Mouse (Mus musculus) lung, embryonic 14.5 days (tissue): ENCODE measurements around the gene Mark1. TPM values are rescaled to one million over a fixed set of nuclear protein-coding genes. Genes with fewer than 3 reads are reported as not detected.

ENCODE experiments used
- ATAC-seq: fragments of 200-750 bp; cut with Nextera tagmentation; 2 replicates; pipeline ENCODE4 v1.8.0; 2017; ENCODE audit warnings: mild to moderate bottlenecking, moderate TSS enrichment, moderate library complexity; ENCODE audit not compliant: insufficient read depth
- DNase-seq: peaks from one replicate; pipeline ENCODE4 v3.0.0-alpha.2; 2015
- H3K27ac ChIP-seq: fragments of 300-500 bp; sonication (generic); 2 replicates; pipeline ENCODE4 v1.5.1; 2014; ENCODE audit warnings: low read depth, mild to moderate bottlenecking, moderate library complexity
- H3K27me3 ChIP-seq: fragments of 300-500 bp; sonication (generic); 2 replicates; pipeline ENCODE4 v1.6.1; 2014; ENCODE audit warnings: low read length, control low read depth; ENCODE audit not compliant: insufficient read depth
- H3K36me3 ChIP-seq: fragments of 300-500 bp; sonication (generic); 2 replicates; pipeline ENCODE4 v1.6.1; 2014; ENCODE audit warnings: control low read depth; ENCODE audit not compliant: insufficient read depth
- H3K4me1 ChIP-seq: fragments of 300-500 bp; sonication (generic); 2 replicates; pipeline ENCODE4 v1.6.1; 2014; ENCODE audit warnings: antibody characterized with exemption, control low read depth; ENCODE audit not compliant: insufficient read depth
- H3K4me2 ChIP-seq: fragments of 300-500 bp; sonication (generic); 2 replicates; pipeline ENCODE4 v1.6.1; 2014; ENCODE audit warnings: mild to moderate bottlenecking
- H3K4me3 ChIP-seq: fragments of 300-500 bp; sonication (generic); 2 replicates; pipeline ENCODE4 v1.5.1; 2014; ENCODE audit warnings: low read depth, low read length
- H3K9ac ChIP-seq: fragments of 300-500 bp; sonication (generic); 2 replicates; pipeline ENCODE4 v1.6.1; 2014
- H3K9me3 ChIP-seq: fragments of 300-500 bp; sonication (generic); 2 replicates; pipeline ENCODE4 v1.6.1; 2016; ENCODE audit warnings: low read depth, low read length, control low read depth
- CTCF ChIP-seq: IDR thresholded peaks from 2 replicates; pipeline ENCODE4 v1.5.1; 2016; ENCODE audit warnings: antibody characterized with exemption, low read depth
- WGBS: fragments of 180-500 bp; shearing (Covaris S2); extraction: QIAGEN DNeasy Blood & Tissue Kit; methylation state at CpG from one replicate; pipeline ENCODE4 v1.1.7; 2014; 5-methylcytosine and 5-hydroxymethylcytosine counted together
- polyA plus RNA-seq: library from polyadenylated mRNA; unstranded; fragments of >200 nt; fragmentation: Nextera tagmentation; extraction: Ambion mirVana; gene quantifications from 2 replicates; pipeline ENCODE4 v1.2.1, GENCODE M21; 2014

The Mark1 gene
- polyA plus RNA-seq, 1 experiment from 2014 or later, result 3.0 TPM

- H3K9ac ChIP-seq, result no peak overlapping the region
- H3K27me3 ChIP-seq, result no peaks in the 10 kb centered on the region
- DNase-seq, result no peak
- no peaks in the 10 kb centered on the region for H3K36me3 ChIP-seq
- ATAC-seq, result no peak
- no peak for TF ChIP-seq CTCF
- no peaks in the 10 kb centered on the region for H3K9me3 ChIP-seq
- no peak overlapping the region for H3K4me3 ChIP-seq
- H3K4me2 ChIP-seq, result no peak overlapping the region
- 92% methylated on average over 10 of the region's 10 CpGs for WGBS
- H3K4me1 ChIP-seq, result peaks cover 3% of the 10 kb centered on the region; the same call in 1 of the 2 replicates
- no peak overlapping the region for H3K27ac ChIP-seq
Measured at GRCm38 (mm10) chr1:184991191-184991590, 8.2 kb downstream of the Mark1 start.

DNA sequence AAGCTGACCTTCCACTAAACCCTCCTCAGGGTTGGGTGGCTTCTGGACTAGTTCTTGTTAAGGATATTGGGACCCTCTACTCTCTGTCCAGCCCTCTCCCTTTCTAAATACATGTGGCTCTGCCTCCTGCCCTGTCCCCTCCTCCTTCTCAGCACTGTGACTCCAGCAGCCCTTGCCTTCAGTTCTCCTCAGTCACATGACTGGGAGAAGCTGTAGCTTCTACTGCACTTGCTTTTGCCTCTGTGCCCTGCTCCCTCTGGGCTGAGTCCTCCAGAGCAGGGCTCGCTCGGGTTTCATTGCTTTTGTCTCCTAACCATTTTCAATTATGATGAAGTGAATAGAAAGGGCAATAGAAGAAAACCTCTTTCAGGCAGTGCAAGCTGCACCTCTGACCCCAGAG is 12.6 kb downstream of the Mark1 start:
- Histone ChIP-seq H3K36me3 (no peaks in the 10 kb centered on the region), H3K9me3 (no peaks in the 10 kb centered on the region), H3K9ac (no peak overlapping the region), H3K27me3 (no peaks in the 10 kb centered on the region), H3K27ac (no peak overlapping the region), H3K4me2 (no peak overlapping the region), H3K4me3 (no peak overlapping the region), H3K4me1 (peaks cover 3% of the 10 kb centered on the region)
- TF ChIP-seq CTCF, result no peak
- WGBS, result 28% methylated on average over 2 of the region's 2 CpGs
- ATAC-seq (peak; percentile 11; the same call in 1 of the 2 replicates), DNase-seq (no peak)

DNA sequence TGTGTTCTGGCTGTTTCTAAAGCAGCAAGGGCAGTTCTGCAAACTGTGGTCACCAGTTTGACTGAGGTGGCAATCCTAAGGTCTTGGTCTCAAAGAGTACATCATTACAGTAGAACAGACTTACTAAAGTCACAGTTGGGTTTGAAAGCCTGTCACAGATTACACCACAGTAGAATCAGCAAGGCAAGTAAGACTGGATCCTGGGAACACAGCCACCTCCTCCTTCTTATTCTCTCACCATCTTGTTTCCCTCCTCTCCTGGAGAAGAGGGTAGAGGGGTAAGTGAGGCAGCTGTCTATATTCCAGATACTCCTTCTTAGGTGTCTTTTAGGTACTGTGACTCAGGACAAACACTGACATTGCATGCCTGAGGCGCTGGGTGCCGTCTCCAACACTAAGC is 14.6 kb downstream of the Mark1 start:
- Histone ChIP-seq H3K27me3 (no peaks in the 10 kb centered on the region), H3K4me3 (no peak overlapping the region), H3K27ac (no peak overlapping the region), H3K36me3 (no peaks in the 10 kb centered on the region), H3K4me1 (peaks cover 3% of the 10 kb centered on the region), H3K9me3 (no peaks in the 10 kb centered on the region), H3K9ac (no peak overlapping the region), H3K4me2 (no peak overlapping the region)
- WGBS, result 70% methylated on average over 2 of the region's 2 CpGs
- no peak for TF ChIP-seq CTCF
- no peak for DNase-seq
- ATAC-seq, result no peak

- H3K27ac ChIP-seq, result peak overlapping the region; percentile 12; the same call in 1 of the 2 replicates
- no peaks in the 10 kb centered on the region for H3K9me3 ChIP-seq
- no peak overlapping the region for H3K9ac ChIP-seq
- peak; percentile 49 for DNase-seq
- no peak for TF ChIP-seq CTCF
- no peak overlapping the region for H3K4me2 ChIP-seq
- no peaks in the 10 kb centered on the region for H3K27me3 ChIP-seq
- no peak for ATAC-seq
- no peaks in the 10 kb centered on the region for H3K36me3 ChIP-seq
- WGBS, result 17% methylated on average over 3 of the region's 3 CpGs
- peaks cover 3% of the 10 kb centered on the region for H3K4me1 ChIP-seq
- no peak overlapping the region for H3K4me3 ChIP-seq
Measured at GRCm38 (mm10) chr1:184983751-184984150, 15.6 kb downstream of the Mark1 start.

- H3K4me2 ChIP-seq, result no peak overlapping the region
- no peaks in the 10 kb centered on the region; the same call in 1 of the 2 replicates for H3K4me1 ChIP-seq
- no peak for TF ChIP-seq CTCF
- H3K27me3 ChIP-seq, result no peaks in the 10 kb centered on the region
- ATAC-seq (no peak), DNase-seq (no peak)
- no peak overlapping the region for H3K9ac ChIP-seq
- no peaks in the 10 kb centered on the region for H3K36me3 ChIP-seq
- no peak overlapping the region for H3K27ac ChIP-seq
- H3K4me3 ChIP-seq, result no peak overlapping the region
- no peaks in the 10 kb centered on the region for H3K9me3 ChIP-seq
- WGBS, result 65% methylated on average over 8 of the region's 8 CpGs
Measured at GRCm38 (mm10) chr1:184972214-184972776, 27.1 kb downstream of the Mark1 start.

GRCm38 (mm10) chr1:184969374-184969773 is 30.0 kb downstream of the Mark1 start:
- no peak for TF ChIP-seq CTCF
- Histone ChIP-seq H3K9ac (no peak overlapping the region), H3K27me3 (no peaks in the 10 kb centered on the region), H3K4me2 (no peak overlapping the region), H3K36me3 (no peaks in the 10 kb centered on the region), H3K4me3 (no peak overlapping the region), H3K27ac (no peak overlapping the region), H3K9me3 (no peaks in the 10 kb centered on the region), H3K4me1 (no peaks in the 10 kb centered on the region; the same call in 1 of the 2 replicates)
- DNase-seq (no peak), ATAC-seq (no peak)
- WGBS, result 77% methylated on average over 4 of the region's 4 CpGs

DNA sequence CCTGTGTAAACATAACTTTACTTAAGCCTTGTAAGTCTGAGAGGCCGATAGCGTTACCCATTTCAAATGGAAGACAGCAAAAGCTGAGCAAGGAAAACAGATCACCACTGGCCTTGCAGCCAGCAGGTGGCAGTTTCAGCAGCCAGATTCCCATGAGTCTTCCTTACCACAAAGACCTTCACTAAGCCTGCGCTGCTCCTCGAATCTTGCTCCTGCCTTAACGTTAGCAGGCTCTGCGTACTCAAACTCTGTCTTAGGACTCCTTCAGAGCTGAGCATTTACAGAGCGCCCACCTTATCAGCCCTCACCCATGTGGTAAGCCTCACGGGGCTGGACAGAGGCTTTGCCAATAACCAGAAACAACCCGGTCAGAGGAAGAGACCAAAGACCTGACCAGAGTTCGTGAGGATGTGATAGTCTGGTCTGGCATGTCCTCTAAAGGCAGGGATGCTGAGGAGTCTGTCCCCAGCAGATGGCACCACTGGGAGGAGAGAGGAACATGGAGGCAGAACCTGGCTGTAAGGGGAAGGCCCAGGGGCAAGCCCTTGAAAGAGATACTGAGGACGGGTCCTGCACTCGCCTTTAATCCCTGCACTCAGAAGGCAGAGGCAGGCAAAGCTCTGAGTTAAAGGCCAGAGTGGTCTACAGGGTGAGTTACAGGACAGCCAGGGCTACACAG is 33.5 kb downstream of the Mark1 start:
- 45% methylated on average over 12 of the region's 12 CpGs for WGBS
- DNase-seq (peak; percentile 66), ATAC-seq (peak; percentile 59; the same call in 1 of the 2 replicates)
- H3K27me3 ChIP-seq, result no peaks in the 10 kb centered on the region
- H3K27ac ChIP-seq, result no peak overlapping the region
- no peak overlapping the region for H3K4me3 ChIP-seq
- no peak overlapping the region for H3K4me2 ChIP-seq
- H3K9me3 ChIP-seq, result no peaks in the 10 kb centered on the region
- TF ChIP-seq CTCF, result peak; percentile 64
- no peaks in the 10 kb centered on the region for H3K4me1 ChIP-seq
- no peak overlapping the region for H3K9ac ChIP-seq
- H3K36me3 ChIP-seq, result no peaks in the 10 kb centered on the region
